Mouse (Mus musculus): ENCODE data around the gene Mkrn2.
A peak's percentile ranks its signal among the peaks of the same experiment; 100 is the strongest.
"Not testable (repeated sequence)": the region's sequence is repeated elsewhere in the genome, so short reads cannot be mapped to it uniquely, and the experiment has no call there.

The Mkrn2 gene

DNA sequence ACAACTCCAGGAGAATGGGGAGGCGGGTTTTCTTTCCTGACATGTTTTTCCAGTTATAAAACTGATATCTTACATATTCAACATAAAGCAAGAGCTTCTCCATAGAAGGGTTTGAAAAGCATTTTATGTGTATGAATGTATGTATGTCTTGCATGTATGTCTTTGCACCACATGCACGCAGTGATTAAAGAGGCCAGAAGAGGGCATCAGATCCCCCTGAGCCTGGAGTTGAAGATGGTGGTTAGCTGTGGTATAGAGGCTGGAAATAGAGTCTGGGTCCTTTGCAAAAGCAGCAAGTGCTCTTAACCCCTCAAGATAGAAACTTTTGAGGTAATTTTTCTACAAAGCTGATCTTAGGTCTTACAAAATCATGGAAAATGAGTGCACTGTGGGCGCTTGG, 7.4 kb downstream of the Mkrn2 start:
- peak; percentile 35 for DNase-seq

DNA sequence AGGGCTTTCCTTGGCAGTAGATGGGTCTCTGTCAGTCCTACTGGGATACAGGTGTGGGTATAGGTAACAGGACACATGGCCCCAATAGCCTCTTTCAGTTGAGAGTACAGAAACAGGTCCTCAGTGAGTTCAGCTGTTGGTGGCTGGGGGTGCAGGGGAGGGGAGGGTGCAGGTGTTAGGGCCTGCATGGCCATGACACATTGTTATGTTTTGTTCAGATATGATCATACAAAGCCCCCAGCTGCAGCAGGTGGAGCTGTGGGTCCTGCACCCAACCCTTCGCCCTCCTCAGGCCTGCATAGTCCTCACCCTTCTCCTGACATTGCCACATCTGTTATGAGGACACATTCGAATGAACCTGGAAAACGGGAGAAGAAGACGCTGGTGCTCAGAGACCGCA, 8.6 kb downstream of the Mkrn2 start:
- DNase-seq = no peak

GRCm38 (mm10) chr6:115613793-115614192, 12.1 kb downstream of the Mkrn2 start:
- DNase-seq = no peak

- DNase-seq = no peak
Observed at GRCm38 (mm10) chr6:115615983-115616382, 14.3 kb downstream of the Mkrn2 start.

DNA sequence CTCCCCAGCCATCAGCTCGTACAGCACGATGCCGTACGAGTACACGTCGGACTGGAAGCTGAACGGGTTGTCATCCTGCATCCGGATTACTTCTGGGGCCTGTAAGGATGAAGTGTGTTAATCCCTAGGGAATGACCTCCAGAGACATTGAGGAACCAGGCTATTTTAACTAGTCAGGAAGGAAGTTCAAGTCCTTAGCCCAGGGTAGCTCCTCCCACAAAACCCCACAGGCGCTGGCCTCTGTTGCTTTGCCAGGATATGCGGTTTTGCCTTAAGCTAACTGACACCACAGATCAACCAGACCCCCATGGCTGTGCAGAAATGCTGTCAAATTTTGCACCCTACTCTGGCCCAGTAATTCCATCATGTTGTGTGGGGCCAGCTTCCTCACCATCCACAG, 18.1 kb downstream of the Mkrn2 start:
- peak; percentile 25 for DNase-seq

GRCm38 (mm10) chr6:115620942-115621341, 19.2 kb downstream of the Mkrn2 start:
- DNase-seq = no peak

DNA sequence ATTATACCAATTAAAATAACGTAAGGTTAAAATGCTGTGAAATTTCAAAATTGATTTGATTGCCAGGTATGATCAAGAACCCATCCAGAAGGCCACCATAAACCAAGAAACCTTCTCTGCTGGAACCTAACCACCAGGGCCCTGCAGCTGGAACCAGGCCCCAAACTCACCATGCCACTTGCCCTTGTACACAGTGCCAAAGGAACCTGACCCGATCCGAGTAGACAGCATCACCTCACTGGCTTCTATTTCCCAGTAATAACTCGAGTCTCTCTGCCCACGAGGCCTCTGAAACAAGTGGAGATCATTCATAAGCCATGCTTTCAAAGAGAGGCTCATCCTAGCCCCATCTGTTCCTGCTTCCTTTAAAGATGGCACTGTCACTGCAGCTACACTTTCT, 24.4 kb downstream of the Mkrn2 start:
- no peak for DNase-seq

- peak; percentile 48 for DNase-seq
Observed at GRCm38 (mm10) chr6:115631056-115631795, 29.5 kb downstream of the Mkrn2 start.

GRCm38 (mm10) chr6:115634015-115634414, 32.3 kb downstream of the Mkrn2 start:
- DNase-seq = no peak

GRCm38 (mm10) chr6:115638188-115638587, 36.5 kb downstream of the Mkrn2 start:
- not testable (repeated sequence) for DNase-seq

GRCm38 (mm10) chr6:115643315-115643714, 41.6 kb downstream of the Mkrn2 start:
- DNase-seq = no peak

- DNase-seq = no peak
Observed at GRCm38 (mm10) chr6:115649792-115650365, 48.2 kb downstream of the Mkrn2 start.

DNA sequence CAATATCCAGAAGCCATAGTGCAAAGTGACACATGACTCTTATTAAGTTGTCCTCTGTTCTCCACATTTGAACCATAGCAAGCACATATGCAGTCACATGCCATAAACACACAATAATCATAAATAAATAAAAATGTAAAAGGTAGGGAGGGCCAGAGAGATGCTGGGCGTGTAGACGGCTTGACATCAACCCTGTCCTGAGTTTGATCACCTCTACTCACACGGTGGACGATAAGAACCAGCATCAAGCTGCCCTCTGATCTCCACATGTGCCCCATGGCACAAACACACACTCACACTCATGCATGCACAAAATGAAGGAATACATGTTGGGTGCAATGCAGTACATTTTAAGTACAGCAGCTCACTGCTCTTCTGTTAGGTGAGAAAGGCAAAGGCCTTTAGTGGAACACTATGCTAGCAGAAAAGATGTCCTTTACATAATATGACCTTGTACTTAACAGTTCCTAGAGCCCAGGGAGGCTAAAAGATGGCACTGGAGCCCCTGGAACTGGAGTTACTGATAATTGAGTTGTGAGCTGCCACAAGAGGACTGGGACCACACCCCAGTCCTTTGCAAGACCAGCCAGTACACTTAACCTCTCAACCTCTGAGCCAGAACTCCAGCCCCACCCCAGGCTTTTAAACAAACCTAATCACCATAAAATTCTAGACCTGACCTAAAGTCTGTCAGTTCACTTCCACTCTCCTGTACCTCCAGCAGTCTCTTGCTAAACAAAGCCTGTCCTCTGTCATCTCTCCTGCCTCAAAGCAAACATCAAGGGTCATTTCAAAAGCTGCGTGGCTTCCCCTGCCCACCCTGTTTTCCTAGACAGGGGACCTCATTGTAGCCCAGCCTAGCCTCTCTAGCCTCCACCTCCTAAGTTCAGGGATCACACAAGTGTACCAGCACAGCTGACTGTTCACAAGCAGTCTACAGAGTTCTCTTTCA, 49.0 kb downstream of the Mkrn2 start:
- no peak for DNase-seq

DNA sequence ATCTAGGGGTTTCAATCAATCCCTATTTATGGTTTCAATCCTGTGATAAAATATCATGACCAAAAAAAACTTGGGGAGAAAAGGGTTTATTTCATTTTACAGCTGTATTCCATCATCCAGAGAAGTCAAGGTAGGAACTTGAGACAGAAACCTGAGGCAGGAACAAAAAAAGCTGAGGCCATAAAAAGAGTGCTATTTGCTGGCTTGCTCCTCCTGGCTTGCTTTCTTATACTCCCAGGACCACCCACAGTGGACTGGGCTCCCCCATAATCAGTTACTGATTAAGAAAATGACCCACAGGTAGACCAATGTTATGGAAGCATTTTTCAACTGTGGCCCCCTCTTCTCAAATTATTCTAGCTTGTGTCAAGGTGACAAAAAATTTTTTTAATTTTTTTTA, 50.0 kb downstream of the Mkrn2 start:
- DNase-seq = no peak

GRCm38 (mm10) chr6:115653939-115654338, 52.2 kb downstream of the Mkrn2 start:
- DNase-seq = no peak

GRCm38 (mm10) chr6:115658802-115659201, 57.1 kb downstream of the Mkrn2 start:
- no peak for DNase-seq

DNA sequence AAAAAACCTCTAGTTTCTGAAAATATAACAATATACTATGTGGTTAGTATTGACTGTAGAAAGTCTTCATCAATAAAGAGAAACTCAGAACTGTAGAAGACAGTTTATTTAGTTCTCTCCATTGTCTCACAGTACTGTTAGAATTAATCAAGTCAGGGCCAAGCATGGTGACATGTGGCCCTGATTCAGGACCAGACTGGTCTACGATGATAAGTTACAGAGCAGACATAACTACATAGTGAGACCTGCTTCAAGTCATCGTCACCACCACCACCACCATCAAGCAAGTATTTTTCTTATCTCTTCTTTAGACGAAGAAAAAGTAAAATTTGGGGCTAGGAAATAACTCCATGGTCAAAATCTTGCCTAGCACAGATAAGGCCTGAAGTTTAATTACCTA, 62.6 kb downstream of the Mkrn2 start:
- no peak for DNase-seq

DNA sequence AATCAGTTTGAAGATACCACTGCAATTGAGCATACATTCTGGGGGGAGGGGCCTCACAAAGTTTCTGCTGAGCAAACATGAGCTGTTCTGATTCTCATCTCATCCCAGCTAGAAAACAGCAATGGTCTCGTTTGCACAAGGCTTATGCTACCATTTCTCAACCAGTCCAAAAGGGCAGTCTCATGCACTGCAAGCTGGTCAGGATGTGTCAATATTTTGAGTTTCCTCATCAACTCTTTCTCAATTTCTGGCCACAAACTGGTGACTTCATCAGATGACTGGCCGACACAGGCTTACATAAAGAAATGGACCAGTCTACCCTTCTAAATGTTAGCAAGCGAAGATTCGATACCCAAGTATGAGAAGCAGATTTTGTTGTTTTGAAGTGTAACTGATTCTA, 64.9 kb downstream of the Mkrn2 start:
- no peak for DNase-seq

Measured in kidney, adult 18-20 months (tissue).